Mouse (Mus musculus) embryo, embryonic 11 days (tissue): ENCODE data around the gene Kif6.

Experiments used
- DNase-seq: peaks from one replicate; pipeline ENCODE4 v3.0.0-alpha.2; 2015

Kif6 gene

DNA sequence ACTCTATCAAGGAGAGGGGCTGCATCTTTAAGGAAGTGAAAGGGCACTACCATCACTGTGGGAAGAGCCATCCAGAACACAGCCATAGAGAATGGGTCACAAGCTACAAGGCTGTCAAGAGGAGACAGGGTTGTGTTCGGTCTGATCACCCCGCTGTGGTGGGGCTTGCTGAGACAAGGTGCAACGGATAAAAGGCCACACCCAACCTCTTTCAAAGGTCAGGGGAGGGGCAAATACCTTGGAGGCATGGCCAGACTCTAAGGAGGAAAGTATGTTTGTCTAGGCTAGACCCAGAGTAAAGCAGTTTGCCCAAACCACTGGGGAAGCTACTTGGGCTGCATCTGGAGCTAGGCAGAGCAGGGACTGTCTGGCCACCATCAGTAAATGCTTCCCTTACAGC lies 318.9 kb downstream of the Kif6 start:
- DNase-seq: no peak

DNA sequence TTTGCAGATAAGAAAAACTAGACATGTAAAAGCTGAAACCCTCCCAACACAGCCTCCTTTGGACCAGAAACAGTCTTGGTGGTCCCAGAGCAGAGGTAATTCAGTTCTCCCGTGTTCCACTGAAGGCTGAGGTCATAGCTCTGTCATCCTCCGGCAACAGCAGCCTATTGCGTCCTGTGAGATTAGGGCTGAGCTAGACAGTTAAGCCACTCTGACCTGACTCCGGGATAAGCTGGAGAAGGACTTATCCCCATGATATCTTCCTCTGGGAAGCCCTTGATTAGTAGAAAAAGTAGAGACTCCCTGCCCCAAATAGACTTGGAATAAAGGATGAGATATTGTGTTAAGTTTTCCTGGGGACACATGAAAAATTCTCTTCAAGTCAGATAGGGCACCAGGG lies 319.6 kb downstream of the Kif6 start:
- no peak for DNase-seq

DNA sequence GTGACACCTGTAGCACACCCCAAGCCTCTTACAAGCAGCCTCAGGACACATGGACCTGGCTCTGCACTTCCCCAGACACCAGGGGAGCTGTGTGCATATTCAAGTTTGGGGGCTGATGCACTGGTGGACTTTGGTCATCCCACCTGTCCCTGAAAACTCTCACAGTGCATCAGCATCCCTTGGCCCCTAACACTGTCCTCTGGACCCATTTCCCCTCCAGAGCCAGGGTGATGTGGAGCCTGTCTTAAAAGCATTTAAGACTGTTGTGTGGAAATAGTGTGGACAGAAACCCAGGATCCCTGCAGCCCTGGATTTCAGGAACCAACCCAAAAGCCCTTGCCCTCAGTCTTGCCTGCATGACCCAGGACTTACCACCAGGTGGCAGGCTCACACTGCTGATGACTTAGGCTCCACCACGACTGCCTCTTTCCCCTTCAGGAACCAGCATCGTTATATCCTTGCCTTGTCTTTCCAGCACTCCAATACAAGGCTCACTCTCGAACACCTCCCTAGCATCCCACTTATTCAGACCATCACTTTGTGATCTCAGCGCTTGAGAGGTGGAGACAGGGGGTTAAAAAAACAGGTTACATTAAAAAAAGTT lies 320.8 kb downstream of the Kif6 start:
- DNase-seq: peak; percentile 84

DNA sequence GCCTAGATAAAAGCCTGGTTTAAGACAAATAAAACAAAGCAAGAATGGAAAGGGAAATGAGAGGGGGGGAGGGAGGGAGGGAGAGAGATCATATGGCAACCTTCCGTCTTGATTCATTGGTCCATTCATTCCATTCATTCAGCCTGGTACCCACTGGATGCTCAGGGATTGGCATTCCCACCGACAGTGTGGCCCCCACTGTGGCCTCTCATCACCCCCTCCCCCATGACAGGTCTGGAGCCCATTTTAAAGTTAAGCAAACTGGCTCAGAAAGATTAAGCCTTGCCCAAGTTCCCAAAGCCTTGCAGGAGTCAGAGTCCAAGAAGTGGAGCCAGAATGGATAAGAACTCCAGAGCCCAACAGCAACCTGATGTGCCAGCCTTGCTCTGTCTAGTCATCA lies 321.3 kb downstream of the Kif6 start:
- DNase-seq: no peak

DNA sequence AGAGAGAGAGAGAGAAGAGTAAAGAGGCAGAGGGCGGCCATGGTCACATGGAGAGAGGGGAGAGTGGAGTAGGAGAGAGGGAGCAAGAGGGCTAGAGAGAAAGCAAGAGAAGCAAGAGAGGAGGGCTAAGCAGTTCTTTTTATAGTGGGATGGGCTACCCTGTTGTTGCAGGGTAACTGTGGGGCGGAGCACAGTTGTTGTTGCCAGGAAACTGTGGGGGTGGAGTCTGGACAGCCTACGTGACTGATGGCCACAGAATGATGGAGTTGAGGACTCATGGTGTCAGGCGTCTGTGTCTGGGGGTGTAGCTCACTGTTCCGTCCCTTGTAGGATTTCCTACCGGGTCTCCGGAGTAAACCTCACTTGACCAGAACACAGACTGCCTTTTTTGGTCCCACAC lies 324.2 kb downstream of the Kif6 start:
- DNase-seq: no peak

DNA sequence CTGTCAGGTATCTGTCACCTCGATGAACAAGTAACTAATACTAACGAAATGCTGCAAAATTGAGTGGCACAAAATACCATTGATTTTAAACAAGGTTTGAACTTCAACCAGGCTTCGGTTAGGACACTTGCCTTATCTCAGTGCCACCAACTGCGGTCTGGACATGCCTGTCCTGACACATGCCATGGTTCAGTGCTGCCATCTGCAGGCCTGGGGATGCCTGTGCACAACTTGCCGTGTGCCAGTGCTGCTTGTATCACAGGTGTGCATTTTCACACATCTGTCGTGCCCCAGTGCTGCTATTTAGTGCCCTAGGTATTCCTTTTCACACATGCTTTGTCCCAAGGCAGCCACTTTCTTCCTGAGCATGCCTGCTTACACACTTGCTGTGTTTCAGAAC lies 327.7 kb downstream of the Kif6 start:
- DNase-seq: peak; percentile 42

DNA sequence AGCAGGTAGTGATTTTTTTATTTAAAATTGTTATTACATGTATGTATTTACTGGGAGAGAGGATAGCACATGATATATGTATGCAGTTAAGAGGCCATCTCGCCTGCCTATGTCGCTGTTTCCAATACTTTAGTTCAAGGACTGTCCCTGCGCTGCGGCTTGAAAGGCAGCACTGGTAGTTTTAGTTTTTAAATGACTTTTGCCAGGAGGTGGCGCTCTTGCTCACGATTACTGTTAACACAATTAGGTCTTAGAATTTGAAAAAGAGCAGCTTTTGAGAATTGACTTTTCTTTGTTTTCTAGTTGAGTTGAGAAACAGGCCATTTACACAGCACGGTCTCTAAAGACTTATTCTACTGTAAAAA lies 336.5 kb downstream of the Kif6 start:
- DNase-seq: peak; percentile 92

DNA sequence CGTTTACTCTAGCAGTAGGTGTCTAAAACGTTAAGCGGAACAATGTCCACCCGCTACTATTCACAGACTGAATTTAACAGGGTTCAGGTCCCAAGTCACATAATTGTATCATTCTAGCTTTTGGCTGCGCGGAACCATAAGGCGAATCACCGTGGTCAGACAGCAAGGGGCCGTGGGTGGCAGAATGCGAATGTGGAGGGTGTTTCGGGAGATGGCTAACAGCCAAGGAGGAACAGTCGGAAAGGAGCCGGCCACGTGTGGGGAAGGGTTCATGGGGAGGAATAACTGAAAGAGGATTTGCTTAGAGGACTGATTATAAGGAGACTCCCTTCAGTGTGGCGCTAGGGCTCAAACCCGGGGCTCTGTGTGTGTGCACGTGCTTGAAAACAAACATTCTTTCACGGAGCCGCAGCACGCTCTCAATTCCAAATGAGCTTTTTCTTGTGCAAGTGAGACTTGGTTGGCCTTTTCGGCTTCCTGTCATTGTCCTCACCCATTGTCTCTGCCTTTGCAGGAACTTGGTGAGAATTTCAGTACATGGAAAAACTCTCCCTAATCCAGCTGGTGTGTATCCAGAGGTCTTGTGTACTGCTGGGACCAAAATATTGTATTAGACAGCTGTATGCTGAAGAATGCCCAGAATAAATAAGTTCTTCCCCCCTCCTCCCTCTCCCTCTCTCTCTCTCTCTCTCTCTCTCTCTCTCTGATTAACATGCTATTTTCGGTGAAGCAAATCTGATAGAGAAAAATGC lies 337.1 kb downstream of the Kif6 start:
- peak; percentile 16 for DNase-seq

DNA sequence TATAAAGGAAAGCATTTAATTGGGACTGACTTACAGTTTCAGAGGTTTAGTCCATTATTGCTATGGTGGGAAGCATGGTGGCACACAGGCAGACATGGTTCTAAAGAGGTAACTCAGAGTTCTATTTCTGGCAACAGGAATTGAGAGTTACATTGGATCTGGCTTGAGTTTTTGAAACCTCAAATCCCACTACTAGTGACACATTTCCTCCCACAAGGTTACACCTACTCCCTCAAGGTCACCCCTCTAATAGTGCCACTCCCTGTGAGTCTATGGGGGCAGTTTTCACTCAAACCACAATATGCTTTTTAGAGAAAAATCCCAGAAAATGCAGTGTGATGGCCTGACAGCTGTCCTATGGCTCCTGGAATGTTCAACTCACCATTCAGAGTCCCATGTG lies 344.1 kb downstream of the Kif6 start:
- DNase-seq: no peak
